Mouse (Mus musculus) midbrain, postnatal 0 days (tissue): ENCODE results near the gene Rdx. TPM values are rescaled to one million over a fixed set of nuclear protein-coding genes. Genes with fewer than 3 reads are reported as not detected.

Source experiments
- ATAC-seq: fragments of 200-750 bp; cut with Nextera tagmentation; 2 replicates; pipeline ENCODE4 v1.8.0; 2017; ENCODE audit warnings: moderate number of reproducible peaks, mild to moderate bottlenecking, moderate TSS enrichment, moderate library complexity; ENCODE audit not compliant: low FRiP score
- DNase-seq: peaks from one replicate; pipeline ENCODE4 v3.0.0-alpha.2; 2015; ENCODE audit warnings: low spot score
- H3K27ac ChIP-seq: fragments of 300-500 bp; sonication (generic); 2 replicates; pipeline ENCODE4 v1.5.1; 2014; ENCODE audit warnings: low read depth, mild to moderate bottlenecking, low read length, mixed read lengths
- H3K27me3 ChIP-seq: fragments of 300-500 bp; sonication (generic); 2 replicates; pipeline ENCODE4 v1.6.1; 2014; ENCODE audit warnings: low read length, control low read depth, mixed read lengths; ENCODE audit not compliant: insufficient read depth
- H3K36me3 ChIP-seq: fragments of 300-500 bp; sonication (generic); 2 replicates; pipeline ENCODE4 v1.6.1; 2014; ENCODE audit warnings: low read length, control low read depth, mixed read lengths; ENCODE audit not compliant: insufficient read depth
- H3K4me1 ChIP-seq: fragments of 300-500 bp; sonication (generic); 2 replicates; pipeline ENCODE4 v1.6.1; 2014; ENCODE audit warnings: mild to moderate bottlenecking, control low read depth, antibody characterized with exemption, low read length, mixed read lengths; ENCODE audit not compliant: insufficient read depth
- H3K4me2 ChIP-seq: fragments of 300-500 bp; sonication (generic); 2 replicates; pipeline ENCODE4 v1.6.1; 2014; ENCODE audit warnings: low read depth, mild to moderate bottlenecking, low read length, mixed read lengths; ENCODE audit not compliant: poor library complexity, severe bottlenecking
- H3K4me3 ChIP-seq: fragments of 300-500 bp; sonication (generic); 2 replicates; pipeline ENCODE4 v1.5.1; 2014; ENCODE audit warnings: low read depth, mild to moderate bottlenecking, low read length, moderate library complexity
- H3K9ac ChIP-seq: fragments of 300-500 bp; sonication (generic); replicated peaks from 2 replicates; pipeline ENCODE4 v1.6.1; 2014; ENCODE audit warnings: mild to moderate bottlenecking, low read length, moderate library complexity, mixed read lengths; ENCODE audit not compliant: poor library complexity, severe bottlenecking
- H3K9me3 ChIP-seq: fragments of 300-500 bp; sonication (generic); 2 replicates; pipeline ENCODE4 v1.6.1; 2016; ENCODE audit warnings: low read length, control low read depth
- CTCF ChIP-seq: IDR thresholded peaks from 2 replicates; pipeline ENCODE4 v1.5.1; 2016; ENCODE audit warnings: antibody characterized with exemption, mild to moderate bottlenecking
- WGBS: fragments of 180-500 bp; shearing (Covaris S2); extraction: QIAGEN DNeasy Blood & Tissue Kit; methylation state at CpG from one replicate; pipeline ENCODE4 v1.1.7; 2014; 5-methylcytosine and 5-hydroxymethylcytosine counted together
- polyA plus RNA-seq: library from polyadenylated mRNA; unstranded; fragments of >200 nt; fragmentation: Nextera tagmentation; extraction: Ambion mirVana; gene quantifications from 2 replicates; pipeline ENCODE4 v1.2.1, GENCODE M21; 2015
- total RNA-seq: library from RNA; depleted of rRNA; stranded (reverse); fragments of >200 nt; gene quantifications from 2 replicates; pipeline ENCODE4 v1.2.3, GENCODE M21; 2014; rRNA removed

Rdx gene
- total RNA-seq (53.3 and 58.1 TPM in 2 replicates), polyA plus RNA-seq (71.7 and 85.7 TPM in 2 replicates)

DNA sequence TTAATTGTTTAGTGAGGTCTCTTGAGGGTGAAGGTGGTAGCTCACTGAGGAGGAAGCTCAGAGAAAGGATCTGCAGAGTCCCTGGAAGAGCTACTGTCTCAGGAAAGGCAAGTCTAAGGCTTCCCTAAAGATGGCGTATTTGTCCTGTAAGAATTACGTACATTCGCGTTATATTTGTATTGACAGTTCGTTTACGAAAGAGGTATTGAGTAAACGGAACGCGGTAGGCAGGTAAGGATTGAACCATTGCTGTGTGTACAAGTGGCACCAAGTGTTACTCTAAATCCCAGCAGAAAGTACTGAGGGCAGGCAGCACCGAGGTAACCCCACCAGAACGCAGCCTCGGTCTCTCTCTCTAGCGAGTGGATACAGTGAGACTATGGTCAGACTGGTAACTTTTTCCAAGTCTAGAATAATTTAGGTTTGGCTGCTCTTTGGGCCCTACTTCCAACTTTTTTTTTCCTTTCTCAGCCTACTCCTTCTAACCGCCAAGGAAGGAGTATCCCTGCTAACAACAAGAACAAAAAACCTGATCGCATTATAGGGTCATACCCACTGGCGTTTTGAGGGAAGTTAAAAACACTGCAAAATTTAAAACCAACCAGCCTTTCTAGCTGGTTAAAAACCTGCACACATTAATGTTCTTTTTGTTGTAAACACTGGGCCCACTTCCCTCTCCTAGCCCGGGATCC, at the start of gene Rdx:
Rdx (plus strand) TSS at position 45 of the 692 bp plus-strand sequence.
- WGBS: 2% methylated on average over 17 of the region's 17 CpGs
- no peak for ATAC-seq

DNA sequence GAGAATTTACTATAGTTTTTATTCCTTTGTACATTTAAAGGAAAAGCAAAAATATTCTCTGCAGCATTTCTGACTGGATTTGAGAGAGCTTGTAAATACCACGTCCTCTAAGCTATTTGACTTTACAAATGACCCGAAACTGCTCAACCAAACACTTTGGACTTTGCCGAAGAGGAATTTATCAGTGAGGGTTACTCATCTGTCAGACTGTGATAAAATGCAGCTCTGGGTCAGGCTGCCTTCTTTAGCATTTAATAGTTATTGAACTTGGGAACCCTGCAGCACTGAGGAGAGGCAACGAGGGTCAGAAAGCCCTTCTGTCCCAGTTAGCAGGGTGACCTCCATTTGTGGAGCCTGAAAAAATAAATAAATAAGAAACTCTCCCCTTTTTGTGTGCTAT, 43.5 kb upstream of the Rdx start:
- ATAC-seq (no peak), DNase-seq (no peak)
- Histone ChIP-seq H3K4me3 (no peak overlapping the region), H3K4me1 (no peaks in the 10 kb centered on the region), H3K9ac (no peak overlapping the region), H3K9me3 (peaks cover 4% of the 10 kb centered on the region; the same call in 1 of the 2 replicates), H3K27me3 (no peaks in the 10 kb centered on the region), H3K36me3 (no peaks in the 10 kb centered on the region), H3K4me2 (no peak overlapping the region), H3K27ac (no peak overlapping the region)
- no peak for TF ChIP-seq CTCF
- WGBS: 70% methylated on average over 4 of the region's 4 CpGs

More for the DNA sequence above, at the start of gene Rdx:
- H3K36me3 ChIP-seq: no peaks in the 10 kb centered on the region
- peak within 1 kb of the TSS; percentile 96 for H3K9ac ChIP-seq
- peak; percentile 33 for DNase-seq
- H3K4me1 ChIP-seq: peaks cover 10% of the 10 kb centered on the region
- H3K27ac ChIP-seq: peak within 1 kb of the TSS; percentile 94
- H3K4me3 ChIP-seq: peak within 1 kb of the TSS; percentile 96
- no peaks in the 10 kb centered on the region for H3K27me3 ChIP-seq
- peak within 1 kb of the TSS; percentile 77 for H3K4me2 ChIP-seq
- TF ChIP-seq CTCF: peak; percentile 30
- H3K9me3 ChIP-seq: no peaks in the 10 kb centered on the region

DNA sequence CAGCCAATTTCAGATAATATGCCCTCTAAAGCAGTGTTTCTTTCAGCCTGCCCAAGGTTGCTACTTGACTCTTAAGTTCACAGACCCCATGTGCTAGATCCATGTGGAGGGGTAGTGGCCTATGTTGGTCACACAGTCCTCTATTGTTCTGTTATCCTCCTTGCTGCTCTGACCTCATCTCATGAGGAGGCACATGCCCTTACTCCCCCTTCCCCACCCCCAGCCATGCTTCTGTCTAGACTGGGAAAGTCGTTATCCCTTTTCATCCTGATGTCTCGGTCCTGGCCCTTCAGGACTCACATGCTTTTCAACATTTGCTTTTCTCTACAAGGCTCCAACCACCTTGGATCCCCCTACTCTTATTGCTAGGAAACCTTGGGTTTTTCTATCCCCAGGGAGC, 39.6 kb upstream of the Rdx start:
- no peak for DNase-seq
- Histone ChIP-seq H3K9ac (no peak overlapping the region), H3K4me2 (no peak overlapping the region), H3K9me3 (no peaks in the 10 kb centered on the region), H3K27ac (no peak overlapping the region), H3K36me3 (no peaks in the 10 kb centered on the region), H3K4me1 (no peaks in the 10 kb centered on the region), H3K4me3 (no peak overlapping the region), H3K27me3 (no peaks in the 10 kb centered on the region)
- no peak for TF ChIP-seq CTCF
- WGBS: 59% methylated on average over 2 of the region's 2 CpGs
- no peak for ATAC-seq

DNA sequence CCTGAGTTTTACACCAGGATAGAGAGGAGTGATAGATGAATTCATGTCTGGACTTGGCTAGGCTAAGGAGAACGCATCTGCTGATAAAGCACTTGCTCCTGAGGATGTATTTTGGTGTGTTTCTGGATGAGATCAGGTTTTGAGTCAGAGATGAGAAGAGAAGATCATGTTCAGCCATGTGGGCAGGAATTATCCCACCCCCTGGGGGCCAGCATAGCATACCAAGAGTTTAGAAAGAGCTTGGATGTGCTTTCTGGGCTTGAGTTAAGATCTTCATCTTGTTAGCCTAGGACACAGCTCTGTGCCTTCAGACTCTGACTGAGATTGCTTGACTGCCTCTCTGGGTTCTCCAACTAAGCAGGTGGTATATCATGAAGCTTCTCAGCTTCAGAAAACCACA, 38.5 kb upstream of the Rdx start:
- no peak for TF ChIP-seq CTCF
- no peak for DNase-seq
- no peak overlapping the region for H3K4me3 ChIP-seq
- H3K27ac ChIP-seq: no peak overlapping the region
- ATAC-seq: no peak
- H3K9ac ChIP-seq: no peak overlapping the region
- no peaks in the 10 kb centered on the region for H3K9me3 ChIP-seq
- no peaks in the 10 kb centered on the region for H3K4me1 ChIP-seq
- no peaks in the 10 kb centered on the region for H3K27me3 ChIP-seq
- H3K4me2 ChIP-seq: no peak overlapping the region
- no peaks in the 10 kb centered on the region for H3K36me3 ChIP-seq
- 96% methylated on average over 1 of the region's 1 CpGs for WGBS

DNA sequence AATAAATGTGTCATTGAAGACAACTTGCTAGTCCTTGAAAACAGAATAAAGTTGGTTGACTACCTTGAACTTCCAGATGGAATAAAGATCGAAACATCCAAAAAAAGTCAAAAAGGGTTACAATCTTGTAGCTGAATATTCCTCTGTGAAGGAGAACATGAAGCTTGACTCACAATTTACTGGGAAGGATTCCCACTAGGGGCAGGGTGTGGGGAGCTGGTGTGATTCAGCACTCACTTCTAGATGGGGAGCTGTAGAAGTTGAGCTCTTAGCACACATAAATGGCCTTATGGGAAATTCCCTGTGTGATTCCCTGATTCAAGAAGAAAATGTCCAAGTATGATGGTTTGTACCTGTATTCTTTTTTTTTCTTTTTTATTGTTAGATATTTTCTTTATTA, 34.7 kb upstream of the Rdx start:
- TF ChIP-seq CTCF: no peak
- H3K36me3 ChIP-seq: no peaks in the 10 kb centered on the region
- H3K4me2 ChIP-seq: no peak overlapping the region
- DNase-seq (no peak), ATAC-seq (no peak)
- H3K4me3 ChIP-seq: no peak overlapping the region
- H3K9me3 ChIP-seq: no peaks in the 10 kb centered on the region
- 97% methylated on average over 1 of the region's 1 CpGs for WGBS
- no peak overlapping the region for H3K9ac ChIP-seq
- H3K27ac ChIP-seq: no peak overlapping the region
- H3K27me3 ChIP-seq: no peaks in the 10 kb centered on the region
- no peaks in the 10 kb centered on the region for H3K4me1 ChIP-seq

DNA sequence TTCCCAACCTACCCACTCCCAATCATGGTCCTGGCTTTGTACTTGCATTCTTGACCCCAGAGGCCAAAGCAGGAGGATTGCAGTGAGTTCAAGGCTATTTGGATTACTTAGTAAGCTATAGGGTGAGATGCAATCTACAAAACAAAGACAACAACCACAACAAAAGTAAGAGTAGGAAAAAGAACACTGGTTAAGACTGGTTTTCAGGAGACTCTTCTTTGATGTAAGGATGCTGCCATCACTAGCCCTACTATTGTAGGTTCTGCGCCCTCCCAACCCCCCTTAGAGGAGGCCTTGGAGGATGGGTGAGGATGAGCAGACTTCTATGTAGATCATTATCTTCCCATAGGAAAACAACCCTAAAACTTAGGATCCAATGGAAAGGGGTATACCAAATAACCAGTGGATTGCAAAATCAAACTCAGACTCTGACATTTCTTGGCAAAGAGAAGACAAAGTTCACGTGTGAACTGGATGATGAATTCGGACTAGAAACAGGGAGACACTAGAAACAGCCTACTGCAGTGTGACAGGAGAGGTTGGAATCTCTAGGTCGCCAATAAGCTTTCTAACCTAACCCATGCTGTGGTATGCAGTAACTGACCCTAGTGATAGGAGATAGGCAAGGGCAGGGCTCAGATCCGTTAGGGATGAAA, 34.1 kb upstream of the Rdx start:
- no peaks in the 10 kb centered on the region for H3K36me3 ChIP-seq

More for the DNA sequence above, 34.1 kb upstream of the Rdx start:
- ATAC-seq (no peak), DNase-seq (no peak)
- no peak overlapping the region for H3K4me2 ChIP-seq
- no peak for TF ChIP-seq CTCF
- H3K4me3 ChIP-seq: no peak overlapping the region
- 87% methylated on average over 5 of the region's 5 CpGs for WGBS
- no peaks in the 10 kb centered on the region for H3K27me3 ChIP-seq
- H3K9ac ChIP-seq: no peak overlapping the region
- H3K27ac ChIP-seq: no peak overlapping the region
- no peaks in the 10 kb centered on the region for H3K9me3 ChIP-seq
- H3K4me1 ChIP-seq: no peaks in the 10 kb centered on the region
